Mouse (Mus musculus) lung, postnatal 10 days (tissue): Measurements from ENCODE around the gene Man1a2.

Experiments used
- DNase-seq: peaks from one replicate; pipeline ENCODE4 v3.0.0; 2021

Gene Man1a2

DNA sequence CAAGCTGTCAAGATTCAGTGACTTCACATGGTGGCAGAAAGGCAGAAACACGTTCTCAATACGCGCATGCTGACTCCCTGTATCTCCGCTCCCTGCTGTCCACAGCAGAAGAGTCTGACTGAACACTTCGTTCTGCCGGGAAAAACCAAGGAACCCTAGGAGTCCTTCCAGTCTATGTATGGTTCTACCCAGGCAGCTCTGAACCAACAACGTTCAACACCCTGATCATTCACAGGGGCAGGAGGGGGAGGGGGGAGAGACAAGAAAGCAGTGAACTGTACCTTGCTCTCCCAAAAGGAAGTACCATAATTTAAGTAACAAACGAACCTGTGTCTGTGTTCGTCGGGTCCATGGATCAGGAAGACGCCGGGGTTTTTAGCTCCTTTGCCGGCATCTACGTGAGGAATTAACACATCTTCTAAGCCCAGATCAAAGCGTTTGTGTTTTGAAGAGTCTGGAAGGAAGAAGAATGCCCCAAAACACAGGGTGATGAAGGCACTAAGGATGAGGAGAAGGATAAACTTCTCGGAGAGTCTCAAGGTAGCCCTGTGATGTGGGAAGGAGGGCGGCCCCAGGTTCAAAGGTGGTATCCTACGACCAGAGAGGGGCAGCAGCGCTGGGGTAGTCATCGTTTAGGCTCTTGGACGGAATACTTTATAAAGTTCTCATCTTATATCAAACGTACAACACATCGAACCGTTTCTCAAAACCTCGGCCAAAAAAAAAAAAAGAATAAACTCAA lies 898 bp downstream of the Man1a2 start:
- peak; percentile 24 for DNase-seq

DNA sequence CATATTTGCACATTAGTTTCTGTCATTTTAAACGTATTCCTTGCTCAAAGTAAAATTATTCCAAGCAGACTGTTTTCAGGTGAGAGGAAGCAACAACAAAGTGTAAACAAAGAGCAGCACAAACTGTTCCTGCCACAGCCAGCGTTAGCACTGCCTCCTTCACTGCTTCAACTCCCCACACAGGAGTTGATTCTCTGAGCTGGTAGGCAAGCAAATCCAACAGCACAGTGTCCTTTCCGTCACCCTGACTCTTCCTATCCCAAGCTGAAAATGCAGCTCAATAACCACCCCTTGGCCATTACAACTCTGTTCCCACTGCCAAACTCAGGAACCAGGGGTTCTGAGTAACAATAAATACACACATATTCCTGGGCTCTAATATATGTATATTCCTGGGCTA lies 2.5 kb downstream of the Man1a2 start:
- DNase-seq, result no peak

GRCm38 (mm10) chr3:100682281-100682680 lies 3.0 kb downstream of the Man1a2 start:
- no peak for DNase-seq

DNA sequence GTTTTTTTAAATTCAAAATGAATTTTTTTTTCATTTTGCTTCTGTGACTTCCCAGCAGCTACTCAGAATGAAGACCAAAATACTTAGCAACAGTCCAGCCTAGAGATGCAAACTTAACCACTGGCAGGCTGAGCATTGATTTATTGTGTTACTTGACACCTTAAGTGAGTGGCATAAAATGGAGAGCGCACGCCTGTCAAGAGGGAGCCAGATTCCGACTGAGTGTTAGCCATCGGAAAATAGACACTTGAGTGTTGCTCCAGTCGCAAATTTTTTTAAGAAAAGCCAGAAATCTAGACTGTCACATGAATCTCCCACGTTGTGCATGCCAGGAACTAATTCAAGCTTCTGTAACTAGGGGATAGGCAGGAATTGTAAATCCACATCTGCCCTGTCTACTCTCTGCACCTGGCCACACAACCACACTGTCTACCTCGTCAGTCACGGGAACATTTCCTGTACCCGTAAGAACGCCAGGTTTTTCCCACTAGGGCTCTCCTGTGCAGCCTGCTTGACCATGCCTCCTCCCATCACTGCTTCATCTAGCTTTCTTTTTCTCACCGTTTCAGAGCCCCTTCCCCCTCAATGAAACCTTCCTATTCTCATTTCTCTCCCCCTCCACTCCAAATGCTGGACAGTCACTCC lies 3.7 kb downstream of the Man1a2 start:
- DNase-seq, result peak; percentile 26

- no peak for DNase-seq
Measured at GRCm38 (mm10) chr3:100680226-100680625, 5.1 kb downstream of the Man1a2 start.

DNA sequence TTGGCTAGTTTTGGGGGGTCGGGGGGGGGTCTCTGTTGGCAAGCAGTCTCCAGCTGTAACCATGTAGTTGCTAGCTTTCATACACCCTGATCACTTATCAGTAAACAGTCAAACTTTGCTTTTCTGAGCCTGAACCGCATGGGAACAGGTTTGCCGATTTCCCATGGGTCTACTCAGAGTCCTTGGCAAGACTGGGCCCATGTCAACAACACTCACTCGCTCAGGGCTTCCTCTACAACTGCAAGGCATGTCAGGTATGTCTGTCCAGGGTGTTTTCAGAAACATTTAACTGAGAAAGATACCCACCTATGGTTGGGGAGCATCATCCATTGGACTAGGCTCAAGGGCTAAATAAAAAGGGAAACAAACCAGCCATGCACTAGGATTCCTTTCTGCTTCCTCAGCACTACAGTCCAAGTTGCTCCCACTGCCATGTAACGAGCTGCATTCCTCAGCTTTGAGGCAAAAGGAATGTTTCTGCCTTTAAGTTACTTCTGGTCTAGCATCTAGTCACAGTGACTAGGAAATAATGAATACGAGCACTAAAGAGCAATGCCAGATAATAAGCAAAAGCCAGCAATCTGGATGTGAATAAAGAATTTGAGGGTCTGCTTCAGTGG lies 6.2 kb downstream of the Man1a2 start:
- no peak for DNase-seq

DNA sequence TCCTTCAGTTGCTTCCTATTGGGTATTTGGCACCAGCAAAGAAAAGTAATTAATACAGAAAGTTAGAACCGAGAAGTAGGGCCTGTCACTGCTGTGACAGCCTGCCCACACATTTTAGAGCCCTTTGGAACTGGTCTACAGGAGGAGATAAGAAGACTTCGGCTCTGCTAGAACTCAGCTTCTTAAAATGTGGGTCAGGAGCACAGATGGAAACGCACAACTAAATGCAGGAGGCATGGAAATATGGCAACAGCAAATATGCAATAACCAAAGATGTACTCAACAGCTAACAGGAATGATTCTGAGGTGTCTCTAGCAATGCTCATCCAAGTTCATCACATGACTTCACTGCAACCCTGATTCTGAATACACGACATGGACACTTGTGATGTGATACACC lies 10.2 kb downstream of the Man1a2 start:
- DNase-seq, result no peak

DNA sequence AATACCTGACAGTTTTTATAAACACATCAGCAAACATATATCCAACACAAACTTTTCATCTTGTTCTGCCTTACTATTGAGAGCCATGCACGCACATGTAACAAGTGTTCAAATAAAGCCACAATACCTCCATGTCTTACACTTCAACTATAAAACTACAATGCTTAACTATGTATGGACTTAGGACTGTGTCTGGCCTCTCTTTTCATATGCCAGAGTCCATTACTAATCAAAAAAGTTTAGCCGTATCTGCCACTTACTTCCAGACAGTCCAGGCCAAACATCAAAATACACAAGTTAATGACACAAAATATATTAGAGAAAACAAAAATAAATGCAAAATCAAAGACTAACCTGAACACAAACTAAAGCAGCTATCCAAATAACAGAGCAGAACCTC lies 14.9 kb downstream of the Man1a2 start:
- no peak for DNase-seq

DNA sequence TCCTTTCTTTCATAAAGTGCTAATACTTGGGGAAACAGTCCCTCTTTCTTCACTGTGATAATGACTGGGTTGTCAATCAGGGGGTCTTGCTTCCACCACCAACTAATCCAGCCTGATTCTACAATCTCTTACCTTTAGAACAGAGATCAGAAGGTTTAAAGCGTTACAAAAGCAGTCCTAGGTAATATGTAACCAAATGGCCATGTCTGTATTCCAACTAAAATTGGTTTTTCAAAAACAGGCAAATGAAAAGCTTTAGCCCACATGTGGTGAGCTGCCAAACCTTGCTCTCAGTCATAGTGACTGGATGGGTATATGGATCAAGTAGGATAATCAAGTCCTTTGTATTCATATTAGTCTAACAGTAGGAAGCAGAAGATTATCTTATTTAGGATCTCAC lies 32.0 kb downstream of the Man1a2 start:
- DNase-seq, result no peak

GRCm38 (mm10) chr3:100641581-100641980 lies 43.7 kb downstream of the Man1a2 start:
- no peak for DNase-seq

DNA sequence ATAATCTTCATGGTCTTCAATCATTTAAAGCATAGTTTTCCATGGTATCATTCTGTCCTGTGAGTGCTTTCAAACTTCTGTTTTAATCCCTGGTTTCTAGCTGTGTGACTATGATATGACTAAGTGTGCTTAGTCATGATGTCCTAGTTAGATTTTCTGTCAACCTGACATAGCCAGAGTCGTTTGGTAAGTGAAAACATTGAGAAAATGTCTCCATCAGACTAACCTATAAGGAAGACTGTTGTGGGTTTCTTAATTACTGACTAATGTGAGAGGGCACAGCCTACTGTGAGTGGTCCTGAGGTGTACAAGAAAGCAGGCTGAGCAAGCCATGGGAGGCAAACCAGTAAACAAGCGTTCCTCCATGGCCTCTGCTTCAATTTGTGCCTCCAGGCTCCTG lies 49.0 kb downstream of the Man1a2 start:
- no peak for DNase-seq

- no peak for DNase-seq
Measured at GRCm38 (mm10) chr3:100634821-100635220, 50.5 kb downstream of the Man1a2 start.

DNA sequence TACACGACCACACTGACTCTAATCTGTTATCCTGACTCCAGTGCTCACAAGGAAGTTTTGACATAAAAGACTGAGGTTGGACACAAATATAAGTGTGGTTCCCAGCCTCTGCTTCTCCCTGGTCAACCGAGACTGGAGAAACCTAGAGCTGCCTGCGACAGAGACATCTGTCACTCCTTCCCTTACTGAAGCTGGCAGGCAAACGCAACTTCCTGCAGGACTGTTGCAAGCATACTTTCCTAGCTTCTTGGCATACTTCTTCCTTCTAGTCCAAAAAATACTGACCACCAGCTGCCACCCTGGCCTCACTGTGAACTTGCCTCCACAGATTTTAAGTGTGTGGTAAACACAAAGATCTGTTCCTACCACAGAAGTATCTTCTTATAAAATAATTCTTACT lies 66.8 kb downstream of the Man1a2 start:
- peak; percentile 36 for DNase-seq

DNA sequence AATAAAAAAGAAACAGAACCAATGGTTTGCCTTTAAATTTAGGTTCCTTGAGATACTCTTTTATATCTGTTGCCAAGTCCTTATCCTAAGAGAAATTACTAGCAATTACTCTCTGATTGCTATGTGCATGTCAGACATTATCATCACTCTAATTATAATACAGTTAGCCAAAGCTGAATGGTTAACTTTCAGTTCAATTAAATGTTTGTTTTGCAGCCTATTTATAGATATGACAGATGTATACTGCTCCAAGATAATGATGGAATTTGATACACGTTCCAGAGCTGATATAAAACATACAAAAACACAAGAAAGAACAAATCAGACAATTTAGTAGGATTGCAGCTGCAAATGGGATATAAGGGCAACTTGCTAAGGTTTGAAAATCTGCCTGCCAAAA lies 74.4 kb downstream of the Man1a2 start:
- no peak for DNase-seq

GRCm38 (mm10) chr3:100604539-100604938 lies 80.8 kb downstream of the Man1a2 start:
- DNase-seq, result no peak

GRCm38 (mm10) chr3:100599265-100599820 lies 86.0 kb downstream of the Man1a2 start:
- DNase-seq, result no peak

GRCm38 (mm10) chr3:100591053-100591452 lies 94.2 kb downstream of the Man1a2 start:
- DNase-seq, result no peak

- DNase-seq, result no peak
Measured at GRCm38 (mm10) chr3:100582721-100583355, 102.5 kb downstream of the Man1a2 start.

GRCm38 (mm10) chr3:100572571-100573183 lies 112.6 kb downstream of the Man1a2 start:
- DNase-seq, result no peak

DNA sequence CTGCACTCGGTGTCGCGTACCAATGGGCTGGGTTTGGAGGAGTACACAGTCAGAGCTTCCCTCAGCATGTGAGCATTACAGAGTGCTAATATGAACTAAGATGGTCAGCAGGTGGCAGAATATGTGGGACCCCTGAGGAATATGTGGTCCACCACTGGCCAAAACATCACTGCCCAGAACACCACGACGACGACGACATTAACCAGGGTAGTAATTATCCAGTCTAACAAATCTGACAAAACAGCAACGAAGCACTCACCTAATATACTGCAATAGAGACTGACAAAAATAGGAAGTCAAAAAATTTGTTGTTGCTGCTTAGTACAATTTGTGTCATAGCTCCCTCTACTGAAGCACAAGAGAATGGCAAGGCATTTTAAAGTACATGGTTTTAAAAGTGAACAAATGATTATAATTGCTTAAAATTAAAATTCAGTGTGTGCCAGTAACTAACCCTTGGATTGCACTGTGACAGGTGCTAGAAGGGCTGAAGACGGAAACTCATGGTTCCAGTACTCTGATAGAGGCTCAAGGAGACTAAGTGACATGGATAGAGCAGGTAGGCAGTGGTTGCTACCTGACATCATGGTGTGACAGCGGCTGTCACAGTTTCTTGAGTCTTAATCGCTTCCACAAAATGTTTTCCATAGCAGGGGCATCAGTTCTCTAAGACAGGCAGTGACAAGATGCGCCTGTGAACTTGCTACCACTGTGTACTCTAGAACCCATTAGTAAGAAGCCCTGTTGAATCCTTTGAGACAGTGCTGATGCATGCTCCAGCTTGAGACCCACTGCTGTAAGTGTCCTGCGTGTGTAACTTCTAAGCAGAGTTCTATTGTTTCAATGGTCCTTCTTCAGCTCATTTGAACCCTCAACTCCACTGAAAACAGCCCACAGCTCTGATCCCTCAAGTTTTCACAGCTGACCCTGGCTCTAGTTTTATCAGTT lies 116.6 kb downstream of the Man1a2 start:
- no peak for DNase-seq

DNA sequence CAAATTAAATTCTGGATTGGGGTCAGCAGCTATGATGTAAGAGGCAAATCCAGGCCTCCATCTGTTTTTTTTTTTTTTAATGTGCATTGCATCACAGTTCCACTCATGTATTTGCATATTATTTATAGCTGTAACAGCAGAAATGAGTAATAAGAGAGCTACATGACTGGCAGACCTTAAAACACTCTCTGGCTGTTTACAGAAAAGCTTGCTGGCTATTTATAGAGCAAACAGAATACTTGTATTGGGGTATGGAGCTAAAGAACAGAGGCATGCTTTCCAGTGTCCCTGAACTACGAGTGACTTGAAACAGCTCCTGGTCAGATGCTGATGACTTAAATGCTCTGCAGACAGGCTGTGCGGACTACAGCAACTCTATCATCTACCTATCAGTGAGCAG lies 121.7 kb downstream of the Man1a2 start:
- no peak for DNase-seq

DNA sequence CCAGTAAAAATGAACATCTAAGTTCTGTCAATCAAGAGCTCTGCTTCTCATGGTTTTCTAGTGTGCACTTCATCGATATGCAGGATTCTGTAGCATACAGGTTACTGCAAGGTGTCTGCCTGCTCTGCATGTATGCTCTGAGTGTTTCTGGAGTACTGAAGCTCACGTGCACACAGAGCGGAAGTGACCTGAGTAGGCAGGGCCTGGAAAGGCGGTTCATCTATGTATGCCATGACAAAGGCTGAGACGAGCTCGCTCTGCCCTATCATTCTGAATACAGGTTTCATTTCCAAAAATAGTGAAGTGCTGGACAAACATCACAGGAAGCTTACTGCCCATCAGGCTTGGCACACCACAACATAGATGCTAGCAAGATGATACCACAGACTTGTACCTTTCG lies 122.8 kb downstream of the Man1a2 start:
- DNase-seq, result no peak
